Mouse (Mus musculus): ENCODE data around the gene Whrn.

DNA sequence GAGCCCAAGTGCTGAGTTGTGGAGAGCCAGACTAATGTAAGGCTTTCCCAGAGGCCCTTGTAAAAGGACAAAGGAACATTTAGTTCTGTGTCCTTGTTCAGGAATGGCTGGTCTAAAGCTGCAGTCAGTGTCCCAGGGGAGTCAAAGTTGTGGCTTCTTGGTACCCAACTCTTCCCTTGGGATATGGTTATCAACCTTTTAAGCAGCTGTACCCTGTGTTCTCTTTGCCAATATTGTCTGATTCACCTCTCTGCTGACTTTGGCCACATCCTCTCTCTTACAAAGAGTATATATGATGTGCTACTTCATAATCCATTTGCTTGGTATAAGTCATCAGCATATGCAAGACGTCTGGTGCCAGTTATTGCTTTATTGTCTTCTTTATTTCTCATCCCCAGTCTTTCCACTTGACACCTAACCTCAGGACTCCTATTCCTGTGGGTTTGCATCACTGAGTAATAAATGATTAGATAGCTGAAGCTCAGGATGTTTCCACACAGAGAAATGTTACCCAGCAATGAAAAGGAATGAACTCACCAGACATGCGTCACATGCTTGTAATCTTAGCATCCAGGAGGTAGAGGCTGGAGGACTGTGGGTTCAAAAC, 26.1 kb upstream of the Whrn start:
- TF ChIP-seq CTCF (IDR thresholded peaks at IDR 0.05; ENCODE audit: low read depth) (no peak), EP300 (IDR thresholded peaks at IDR 0.05; ENCODE audit: low read depth) (no peak)
